Mouse (Mus musculus): ENCODE measurements around the gene Klf11. TPM values are rescaled to one million over a fixed set of nuclear protein-coding genes. Genes with fewer than 3 reads are reported as not detected.

The Klf11 gene
- polyA plus RNA-seq, 1 experiment from 2014 or later, result 16.0 TPM

GRCm38 (mm10) chr12:24645901-24646300 is 5.2 kb upstream of the Klf11 start:
- Histone ChIP-seq H3K36me3 (ENCODE audit: control insufficient read depth, insufficient read depth, low read length) (no peaks in the 10 kb centered on the region), H3K9me3 (ENCODE audit: control insufficient read depth, low read length) (no peaks in the 10 kb centered on the region), H3K4me1 (ENCODE audit: control insufficient read depth, insufficient read depth, low read length) (peaks cover 6% of the 10 kb centered on the region), H3K4me3 (ENCODE audit: low read depth, low read length) (no peak overlapping the region), H3K4me2 (ENCODE audit: low read depth) (no peak overlapping the region), H3K9ac (ENCODE audit: low read length) (no peak overlapping the region), H3K27me3 (ENCODE audit: control insufficient read depth, insufficient read depth, low read length) (no peaks in the 10 kb centered on the region), H3K27ac (ENCODE audit: low read depth, low read length) (no peak overlapping the region)
- no peak for ATAC-seq (ENCODE audit: insufficient read depth, low FRiP score, low TSS enrichment)
- no peak for DNase-seq (ENCODE audit: low spot score)
- WGBS, result 80% methylated on average over 6 of the region's 6 CpGs

GRCm38 (mm10) chr12:24648094-24648493 is 3.0 kb upstream of the Klf11 start:
- Histone ChIP-seq H3K4me2 (ENCODE audit: low read depth) (no peak overlapping the region), H3K9me3 (ENCODE audit: control insufficient read depth, low read length) (no peaks in the 10 kb centered on the region), H3K36me3 (ENCODE audit: control insufficient read depth, insufficient read depth, low read length) (no peaks in the 10 kb centered on the region), H3K9ac (ENCODE audit: low read length) (no peak overlapping the region), H3K4me3 (ENCODE audit: low read depth, low read length) (no peak overlapping the region), H3K27ac (ENCODE audit: low read depth, low read length) (no peak overlapping the region), H3K27me3 (ENCODE audit: control insufficient read depth, insufficient read depth, low read length) (no peaks in the 10 kb centered on the region), H3K4me1 (ENCODE audit: control insufficient read depth, insufficient read depth, low read length) (peaks cover 15% of the 10 kb centered on the region)
- ATAC-seq (ENCODE audit: insufficient read depth, low FRiP score, low TSS enrichment) (no peak), DNase-seq (ENCODE audit: low spot score) (no peak)
- 70% methylated on average over 1 of the region's 1 CpGs for WGBS

- Histone ChIP-seq H3K4me2 (ENCODE audit: low read depth) (peak overlapping the region; percentile 63), H3K27ac (ENCODE audit: low read depth, low read length) (0 out of 2 replicates have a peak overlapping the region, but pooled peaks have one; percentile 49), H3K9ac (ENCODE audit: low read length) (peak overlapping the region; percentile 60), H3K27me3 (ENCODE audit: control insufficient read depth, insufficient read depth, low read length) (no peaks in the 10 kb centered on the region), H3K36me3 (ENCODE audit: control insufficient read depth, insufficient read depth, low read length) (peaks cover 7% of the 10 kb centered on the region), H3K9me3 (ENCODE audit: control insufficient read depth, low read length) (no peaks in the 10 kb centered on the region), H3K4me1 (ENCODE audit: control insufficient read depth, insufficient read depth, low read length) (peaks cover 19% of the 10 kb centered on the region), H3K4me3 (ENCODE audit: low read depth, low read length) (peak overlapping the region; percentile 85)
- WGBS, result 5% methylated on average over 22 of the region's 22 CpGs
- DNase-seq (ENCODE audit: low spot score) (peak; percentile 24), ATAC-seq (ENCODE audit: insufficient read depth, low FRiP score, low TSS enrichment) (0 out of 2 replicates have a peak, but pooled peaks have one; percentile 3)
These were observed 535 bp upstream of the Klf11 start for GRCm38 (mm10) chr12:24650415-24651062.

GRCm38 (mm10) chr12:24651642-24652342 is 718 bp downstream of the Klf11 start:
- Histone ChIP-seq H3K4me2 (ENCODE audit: low read depth) (peak overlapping the region; percentile 55), H3K4me3 (ENCODE audit: low read depth, low read length) (peak overlapping the region; percentile 85), H3K36me3 (ENCODE audit: control insufficient read depth, insufficient read depth, low read length) (peaks cover 7% of the 10 kb centered on the region), H3K27ac (ENCODE audit: low read depth, low read length) (peak overlapping the region; percentile 96), H3K4me1 (ENCODE audit: control insufficient read depth, insufficient read depth, low read length) (peaks cover 19% of the 10 kb centered on the region), H3K9me3 (ENCODE audit: control insufficient read depth, low read length) (no peaks in the 10 kb centered on the region), H3K9ac (ENCODE audit: low read length) (peak overlapping the region; percentile 91), H3K27me3 (ENCODE audit: control insufficient read depth, insufficient read depth, low read length) (no peaks in the 10 kb centered on the region)
- peak; percentile 87 for ATAC-seq (ENCODE audit: insufficient read depth, low FRiP score, low TSS enrichment)
- WGBS, result 1% methylated on average over 36 of the region's 36 CpGs
- peak; percentile 95 for DNase-seq (ENCODE audit: low spot score)

- no peak overlapping the region for H3K4me3 ChIP-seq (ENCODE audit: low read depth, low read length)
- H3K36me3 ChIP-seq (ENCODE audit: control insufficient read depth, insufficient read depth, low read length), result peaks cover 7% of the 10 kb centered on the region
- no peak overlapping the region for H3K4me2 ChIP-seq (ENCODE audit: low read depth)
- DNase-seq (ENCODE audit: low spot score) (no peak), ATAC-seq (ENCODE audit: insufficient read depth, low FRiP score, low TSS enrichment) (no peak)
- H3K27ac ChIP-seq (ENCODE audit: low read depth, low read length), result no peak overlapping the region
- peaks cover 19% of the 10 kb centered on the region for H3K4me1 ChIP-seq (ENCODE audit: control insufficient read depth, insufficient read depth, low read length)
- no peak overlapping the region for H3K9ac ChIP-seq (ENCODE audit: low read length)
- H3K9me3 ChIP-seq (ENCODE audit: control insufficient read depth, low read length), result no peaks in the 10 kb centered on the region
- 77% methylated on average over 16 of the region's 16 CpGs for WGBS
- H3K27me3 ChIP-seq (ENCODE audit: control insufficient read depth, insufficient read depth, low read length), result no peaks in the 10 kb centered on the region
These were observed 3.2 kb downstream of the Klf11 start for GRCm38 (mm10) chr12:24654065-24654862.

GRCm38 (mm10) chr12:24656436-24656835 is 5.4 kb downstream of the Klf11 start:
- no peak overlapping the region for H3K4me3 ChIP-seq (ENCODE audit: low read depth, low read length)
- H3K27me3 ChIP-seq (ENCODE audit: control insufficient read depth, insufficient read depth, low read length), result no peaks in the 10 kb centered on the region

GRCm38 (mm10) chr12:24658998-24659397 is 7.9 kb downstream of the Klf11 start:
- Histone ChIP-seq H3K4me2 (ENCODE audit: low read depth) (no peak overlapping the region), H3K27me3 (ENCODE audit: control insufficient read depth, insufficient read depth, low read length) (no peaks in the 10 kb centered on the region), H3K9me3 (ENCODE audit: control insufficient read depth, low read length) (no peaks in the 10 kb centered on the region), H3K4me3 (ENCODE audit: low read depth, low read length) (no peak overlapping the region), H3K4me1 (ENCODE audit: control insufficient read depth, insufficient read depth, low read length) (0 out of 2 replicates have a peak, but pooled peaks cover 4% of the 10 kb centered on the region), H3K36me3 (ENCODE audit: control insufficient read depth, insufficient read depth, low read length) (peaks cover 6% of the 10 kb centered on the region), H3K9ac (ENCODE audit: low read length) (no peak overlapping the region), H3K27ac (ENCODE audit: low read depth, low read length) (no peak overlapping the region)
- ATAC-seq (ENCODE audit: insufficient read depth, low FRiP score, low TSS enrichment) (no peak), DNase-seq (ENCODE audit: low spot score) (no peak)
- 92% methylated on average over 4 of the region's 4 CpGs for WGBS

More at GRCm38 (mm10) chr12:24656436-24656835, 5.4 kb downstream of the Klf11 start:
- peaks cover 7% of the 10 kb centered on the region for H3K36me3 ChIP-seq (ENCODE audit: control insufficient read depth, insufficient read depth, low read length)
- H3K4me2 ChIP-seq (ENCODE audit: low read depth), result no peak overlapping the region
- H3K9me3 ChIP-seq (ENCODE audit: control insufficient read depth, low read length), result no peaks in the 10 kb centered on the region
- H3K27ac ChIP-seq (ENCODE audit: low read depth, low read length), result no peak overlapping the region
- 88% methylated on average over 3 of the region's 3 CpGs for WGBS
- DNase-seq (ENCODE audit: low spot score) (no peak), ATAC-seq (ENCODE audit: insufficient read depth, low FRiP score, low TSS enrichment) (no peak)
- H3K9ac ChIP-seq (ENCODE audit: low read length), result no peak overlapping the region
- peaks cover 13% of the 10 kb centered on the region; the same call in 1 of the 2 replicates for H3K4me1 ChIP-seq (ENCODE audit: control insufficient read depth, insufficient read depth, low read length)

- ATAC-seq (ENCODE audit: insufficient read depth, low FRiP score, low TSS enrichment) (no peak), DNase-seq (ENCODE audit: low spot score) (no peak)
- Histone ChIP-seq H3K4me3 (ENCODE audit: low read depth, low read length) (no peak overlapping the region), H3K9ac (ENCODE audit: low read length) (no peak overlapping the region), H3K27me3 (ENCODE audit: control insufficient read depth, insufficient read depth, low read length) (no peaks in the 10 kb centered on the region), H3K9me3 (ENCODE audit: control insufficient read depth, low read length) (no peaks in the 10 kb centered on the region), H3K27ac (ENCODE audit: low read depth, low read length) (no peak overlapping the region), H3K4me1 (ENCODE audit: control insufficient read depth, insufficient read depth, low read length) (no peaks in the 10 kb centered on the region), H3K36me3 (ENCODE audit: control insufficient read depth, insufficient read depth, low read length) (peaks cover 2% of the 10 kb centered on the region; the same call in 1 of the 2 replicates), H3K4me2 (ENCODE audit: low read depth) (no peak overlapping the region)
- 91% methylated on average over 9 of the region's 9 CpGs for WGBS
These were observed 8.8 kb downstream of the Klf11 start for GRCm38 (mm10) chr12:24659923-24660322.

Measured in neural tube, embryonic 11.5 days (tissue).